Mouse (Mus musculus): ENCODE data around the gene Glipr2. TPM values are rescaled to one million over a fixed set of nuclear protein-coding genes. Genes with fewer than 3 reads are reported as not detected.

The Glipr2 gene
- polyA plus RNA-seq, 1 experiment from 2014 or later = 20.4 TPM

- 82% methylated on average over 3 of the region's 3 CpGs for WGBS (ENCODE audit: insufficient replicate concordance)
- DNase-seq = peak; percentile 14
These were observed 22.5 kb downstream of the Glipr2 start for GRCm38 (mm10) chr4:43979746-43980145.

GRCm38 (mm10) chr4:43980236-43980635 lies 23.0 kb downstream of the Glipr2 start:
- ATAC-seq (no peak), DNase-seq (peak; percentile 12)
- TF ChIP-seq CTCF (IDR thresholded peaks at IDR 0.05; ENCODE audit: low read depth) (no peak), EP300 (IDR thresholded peaks at IDR 0.05; ENCODE audit: low read depth) (no peak)
- Histone ChIP-seq H3K9ac (replicated peaks) (no peak overlapping the region), H3K4me2 (ENCODE audit: low read depth, low read length) (no peak overlapping the region), H3K36me3 (replicated peaks; ENCODE audit: insufficient read depth, low read length) (no peaks in the 10 kb centered on the region; the same call in 1 of the 2 replicates), H3K9me3 (ENCODE audit: low read length) (no peaks in the 10 kb centered on the region), H3K4me1 (ENCODE audit: insufficient read depth) (peaks cover 20% of the 10 kb centered on the region), H3K27me3 (ENCODE audit: insufficient read depth, low read length) (no peaks in the 10 kb centered on the region), H3K27ac (ENCODE audit: low read depth) (no peak overlapping the region), H3K4me3 (ENCODE audit: low read depth, low read length) (no peak overlapping the region)
- WGBS (ENCODE audit: insufficient replicate concordance) = 86% methylated on average over 4 of the region's 4 CpGs

More at GRCm38 (mm10) chr4:43979746-43980145, 22.5 kb downstream of the Glipr2 start:
- Histone ChIP-seq H3K27me3 (ENCODE audit: insufficient read depth, low read length) (no peaks in the 10 kb centered on the region), H3K4me3 (ENCODE audit: low read depth, low read length) (no peak overlapping the region), H3K4me1 (ENCODE audit: insufficient read depth) (peaks cover 23% of the 10 kb centered on the region), H3K9me3 (ENCODE audit: low read length) (no peaks in the 10 kb centered on the region), H3K27ac (ENCODE audit: low read depth) (no peak overlapping the region), H3K36me3 (replicated peaks; ENCODE audit: insufficient read depth, low read length) (no peaks in the 10 kb centered on the region; the same call in 1 of the 2 replicates), H3K9ac (replicated peaks) (no peak overlapping the region), H3K4me2 (ENCODE audit: low read depth, low read length) (no peak overlapping the region)
- ATAC-seq = no peak
- no peak for TF ChIP-seq EP300 (IDR thresholded peaks at IDR 0.05; ENCODE audit: low read depth)
- TF ChIP-seq CTCF (IDR thresholded peaks at IDR 0.05; ENCODE audit: low read depth) = no peak

GRCm38 (mm10) chr4:43980846-43981245 lies 23.6 kb downstream of the Glipr2 start:
- Histone ChIP-seq H3K27me3 (ENCODE audit: insufficient read depth, low read length) (no peaks in the 10 kb centered on the region), H3K4me2 (ENCODE audit: low read depth, low read length) (no peak overlapping the region), H3K36me3 (replicated peaks; ENCODE audit: insufficient read depth, low read length) (no peaks in the 10 kb centered on the region; the same call in 1 of the 2 replicates), H3K9me3 (ENCODE audit: low read length) (no peaks in the 10 kb centered on the region), H3K4me1 (ENCODE audit: insufficient read depth) (peaks cover 20% of the 10 kb centered on the region), H3K9ac (replicated peaks) (no peak overlapping the region), H3K27ac (ENCODE audit: low read depth) (no peak overlapping the region), H3K4me3 (ENCODE audit: low read depth, low read length) (no peak overlapping the region)
- ATAC-seq (no peak), DNase-seq (peak; percentile 8)
- 91% methylated on average over 6 of the region's 6 CpGs for WGBS (ENCODE audit: insufficient replicate concordance)
- TF ChIP-seq CTCF (IDR thresholded peaks at IDR 0.05; ENCODE audit: low read depth) (no peak), EP300 (IDR thresholded peaks at IDR 0.05; ENCODE audit: low read depth) (no peak)

- H3K4me1 ChIP-seq (ENCODE audit: insufficient read depth) = peaks cover 17% of the 10 kb centered on the region
- no peaks in the 10 kb centered on the region for H3K27me3 ChIP-seq (ENCODE audit: insufficient read depth, low read length)
- H3K36me3 ChIP-seq (replicated peaks; ENCODE audit: insufficient read depth, low read length) = no peaks in the 10 kb centered on the region
- no peaks in the 10 kb centered on the region for H3K9me3 ChIP-seq (ENCODE audit: low read length)
- no peak overlapping the region for H3K27ac ChIP-seq (ENCODE audit: low read depth)
- ATAC-seq (no peak), DNase-seq (peak; percentile 10)
- no peak overlapping the region for H3K4me3 ChIP-seq (ENCODE audit: low read depth, low read length)
- WGBS (ENCODE audit: insufficient replicate concordance) = 75% methylated on average over 7 of the region's 7 CpGs
- TF ChIP-seq CTCF (IDR thresholded peaks at IDR 0.05; ENCODE audit: low read depth) = no peak
- no peak for TF ChIP-seq EP300 (IDR thresholded peaks at IDR 0.05; ENCODE audit: low read depth)
- H3K9ac ChIP-seq (replicated peaks) = no peak overlapping the region
- no peak overlapping the region for H3K4me2 ChIP-seq (ENCODE audit: low read depth, low read length)
These were observed 24.1 kb downstream of the Glipr2 start for GRCm38 (mm10) chr4:43981251-43981650.

- DNase-seq (peak; percentile 96), ATAC-seq (peak; percentile 93)
- Histone ChIP-seq H3K27me3 (ENCODE audit: insufficient read depth, low read length) (no peaks in the 10 kb centered on the region), H3K9me3 (ENCODE audit: low read length) (no peaks in the 10 kb centered on the region), H3K27ac (ENCODE audit: low read depth) (no peak overlapping the region), H3K4me2 (ENCODE audit: low read depth, low read length) (peak overlapping the region; percentile 69), H3K9ac (replicated peaks) (peak overlapping the region; percentile 47), H3K36me3 (replicated peaks; ENCODE audit: insufficient read depth, low read length) (no peaks in the 10 kb centered on the region), H3K4me3 (ENCODE audit: low read depth, low read length) (peak overlapping the region; percentile 31), H3K4me1 (ENCODE audit: insufficient read depth) (peaks cover 17% of the 10 kb centered on the region)
- TF ChIP-seq CTCF (IDR thresholded peaks at IDR 0.05; ENCODE audit: low read depth) (peak; percentile 99), EP300 (IDR thresholded peaks at IDR 0.05; ENCODE audit: low read depth) (peak; percentile 49; the same call in 1 of the 2 replicates)
- WGBS (ENCODE audit: insufficient replicate concordance) = 3% methylated on average over 24 of the region's 24 CpGs
These were observed 25.0 kb downstream of the Glipr2 start for GRCm38 (mm10) chr4:43982053-43982732.

- DNase-seq (peak; percentile 10), ATAC-seq (no peak)
- Histone ChIP-seq H3K27ac (ENCODE audit: low read depth) (no peak within 1 kb of the TSS), H3K4me3 (ENCODE audit: low read depth, low read length) (peak within 1 kb of the TSS; percentile 31), H3K4me1 (ENCODE audit: insufficient read depth) (peaks cover 17% of the 10 kb centered on the region), H3K9ac (replicated peaks) (peak within 1 kb of the TSS; percentile 47), H3K9me3 (ENCODE audit: low read length) (no peaks in the 10 kb centered on the region), H3K27me3 (ENCODE audit: insufficient read depth, low read length) (no peaks in the 10 kb centered on the region), H3K4me2 (ENCODE audit: low read depth, low read length) (peak within 1 kb of the TSS; percentile 69), H3K36me3 (replicated peaks; ENCODE audit: insufficient read depth, low read length) (no peaks in the 10 kb centered on the region)
- 85% methylated on average over 11 of the region's 11 CpGs for WGBS (ENCODE audit: insufficient replicate concordance)
- TF ChIP-seq CTCF (IDR thresholded peaks at IDR 0.05; ENCODE audit: low read depth) = no peak
- TF ChIP-seq EP300 (IDR thresholded peaks at IDR 0.05; ENCODE audit: low read depth) = no peak
These were observed 26.0 kb downstream of the Glipr2 start, which contains the start of gene Ccin for GRCm38 (mm10) chr4:43983181-43983580. Ccin (plus strand) TSS chr4:43983483.
